Mouse (Mus musculus) lung, adult 2 months (tissue): ENCODE results near the gene Hhat.

Experiments used
- CTCF ChIP-seq: fragments of 200-500 bp; IDR thresholded peaks from 2 replicates; pipeline ENCODE4 v1.5.1; 2011; ENCODE audit warnings: mild to moderate bottlenecking, low read length, control low read depth; ENCODE audit not compliant: insufficient read depth
- POLR2A ChIP-seq: fragments of 200-500 bp; IDR thresholded peaks from 2 replicates; pipeline ENCODE4 v1.6.1; 2011; ENCODE audit warnings: low read depth, mild to moderate bottlenecking, control low read depth, low read length, borderline replicate concordance; ENCODE audit errors: extremely low read depth

DNA sequence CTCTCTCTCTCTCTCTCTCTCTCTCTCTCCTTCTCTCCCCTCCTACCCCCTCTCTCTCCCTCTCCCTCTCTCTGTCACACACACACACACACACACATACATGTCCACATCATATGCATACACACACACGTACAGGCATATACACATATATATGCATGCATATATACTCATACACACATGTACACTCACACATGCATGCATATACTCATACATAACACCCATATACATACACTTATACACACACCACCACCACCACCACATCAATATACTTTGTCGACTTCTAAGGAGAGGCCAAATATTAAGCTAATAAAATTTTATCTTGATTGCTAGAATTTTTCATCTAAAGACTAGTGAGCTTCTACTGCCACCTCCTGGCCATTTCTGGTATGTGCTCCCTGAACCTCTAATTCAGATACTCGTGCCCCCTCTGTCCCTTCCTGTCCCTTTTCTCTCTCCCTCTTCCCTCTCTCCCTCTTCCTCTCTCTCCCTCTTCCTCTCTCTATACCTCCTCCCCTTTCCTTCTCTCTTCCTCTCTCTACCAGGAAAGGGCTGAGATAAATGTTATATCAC, 59.2 kb downstream of the Hhat start:
- TF ChIP-seq POLR2A (no peak), CTCF (peak; percentile 37)
